Mouse (Mus musculus): ENCODE results near the gene Hdgfl3. TPM values are rescaled to one million over a fixed set of nuclear protein-coding genes. Genes with fewer than 3 reads are reported as not detected.

Hdgfl3 gene
- polyA plus RNA-seq, 1 experiment from 2014 or later: 61.4 TPM

GRCm38 (mm10) chr7:81934806-81935205, 533 bp upstream of the Hdgfl3 start:
- peak overlapping the region; percentile 93 for H3K4me3 ChIP-seq
- H3K9me3 ChIP-seq: no peaks in the 10 kb centered on the region
- H3K27ac ChIP-seq: peak overlapping the region; percentile 99
- peak overlapping the region; percentile 99 for H3K9ac ChIP-seq
- peaks cover 42% of the 10 kb centered on the region for H3K4me1 ChIP-seq (replicated peaks)
- ATAC-seq (ENCODE audit: low FRiP score): no peak; the same call in 1 of the 2 replicates
- H3K27me3 ChIP-seq: no peaks in the 10 kb centered on the region
- H3K4me2 ChIP-seq: peak overlapping the region; percentile 74
- 5% methylated on average over 5 of the region's 5 CpGs for WGBS
- no peaks in the 10 kb centered on the region for H3K36me3 ChIP-seq

GRCm38 (mm10) chr7:81933601-81934266, 539 bp downstream of the Hdgfl3 start:
- no peaks in the 10 kb centered on the region for H3K36me3 ChIP-seq

GRCm38 (mm10) chr7:81933061-81933600, 1.1 kb downstream of the Hdgfl3 start:
- peak; percentile 24; the same call in 1 of the 2 replicates for ATAC-seq (ENCODE audit: low FRiP score)
- Histone ChIP-seq H3K9ac (peak overlapping the region; percentile 99), H3K27ac (peak overlapping the region; percentile 99), H3K9me3 (no peaks in the 10 kb centered on the region), H3K4me1 (replicated peaks) (peaks cover 56% of the 10 kb centered on the region), H3K36me3 (no peaks in the 10 kb centered on the region), H3K27me3 (no peaks in the 10 kb centered on the region), H3K4me3 (peak overlapping the region; percentile 93), H3K4me2 (peak overlapping the region; percentile 74)
- WGBS: 4% methylated on average over 23 of the region's 23 CpGs

More at GRCm38 (mm10) chr7:81933601-81934266, 539 bp downstream of the Hdgfl3 start:
- no peaks in the 10 kb centered on the region for H3K9me3 ChIP-seq
- peak overlapping the region; percentile 99 for H3K27ac ChIP-seq
- WGBS: under 1% methylated on average over 87 of the region's 103 CpGs
- peak overlapping the region; percentile 74 for H3K4me2 ChIP-seq
- H3K9ac ChIP-seq: peak overlapping the region; percentile 99
- peaks cover 51% of the 10 kb centered on the region for H3K4me1 ChIP-seq (replicated peaks)
- no peaks in the 10 kb centered on the region for H3K27me3 ChIP-seq
- peak; percentile 77 for ATAC-seq (ENCODE audit: low FRiP score)
- peak overlapping the region; percentile 93 for H3K4me3 ChIP-seq

- peak overlapping the region; percentile 74 for H3K4me2 ChIP-seq
- ATAC-seq (ENCODE audit: low FRiP score): no peak
- 29% methylated on average over 5 of the region's 5 CpGs for WGBS
- no peaks in the 10 kb centered on the region for H3K9me3 ChIP-seq
- no peaks in the 10 kb centered on the region for H3K36me3 ChIP-seq
- peaks cover 57% of the 10 kb centered on the region for H3K4me1 ChIP-seq (replicated peaks)
- H3K27ac ChIP-seq: peak overlapping the region; percentile 99; the same call in 1 of the 2 replicates
- peak overlapping the region; percentile 93 for H3K4me3 ChIP-seq
- no peaks in the 10 kb centered on the region for H3K27me3 ChIP-seq
- H3K9ac ChIP-seq: peak overlapping the region; percentile 99
These were observed 1.7 kb downstream of the Hdgfl3 start for GRCm38 (mm10) chr7:81932521-81933045.

GRCm38 (mm10) chr7:81928998-81929397, 5.3 kb downstream of the Hdgfl3 start:
- 85% methylated on average over 7 of the region's 7 CpGs for WGBS
- Histone ChIP-seq H3K4me3 (no peak overlapping the region), H3K9me3 (no peaks in the 10 kb centered on the region), H3K4me1 (replicated peaks) (peaks cover 40% of the 10 kb centered on the region), H3K9ac (no peak overlapping the region), H3K4me2 (0 out of 2 replicates have a peak overlapping the region, but pooled peaks have one; percentile 8), H3K36me3 (no peaks in the 10 kb centered on the region), H3K27me3 (no peaks in the 10 kb centered on the region), H3K27ac (no peak overlapping the region)
- no peak for ATAC-seq (ENCODE audit: low FRiP score)

GRCm38 (mm10) chr7:81921379-81921952, 12.8 kb downstream of the Hdgfl3 start:
- Histone ChIP-seq H3K4me2 (no peak overlapping the region), H3K9ac (no peak overlapping the region), H3K4me1 (replicated peaks) (no peaks in the 10 kb centered on the region; the same call in 1 of the 2 replicates), H3K4me3 (no peak overlapping the region), H3K27ac (no peak overlapping the region), H3K36me3 (no peaks in the 10 kb centered on the region), H3K27me3 (no peaks in the 10 kb centered on the region), H3K9me3 (no peaks in the 10 kb centered on the region)
- no peak for ATAC-seq (ENCODE audit: low FRiP score)
- WGBS: 94% methylated on average over 1 of the region's 1 CpGs

GRCm38 (mm10) chr7:81920314-81920713, 14.0 kb downstream of the Hdgfl3 start:
- H3K4me3 ChIP-seq: no peak overlapping the region
- no peak overlapping the region for H3K4me2 ChIP-seq
- 81% methylated on average over 4 of the region's 4 CpGs for WGBS
- H3K9me3 ChIP-seq: no peaks in the 10 kb centered on the region
- no peaks in the 10 kb centered on the region for H3K36me3 ChIP-seq
- no peaks in the 10 kb centered on the region; the same call in none of the 2 replicates for H3K4me1 ChIP-seq (replicated peaks)
- no peak overlapping the region for H3K27ac ChIP-seq
- no peak overlapping the region for H3K9ac ChIP-seq
- no peak for ATAC-seq (ENCODE audit: low FRiP score)
- H3K27me3 ChIP-seq: no peaks in the 10 kb centered on the region

GRCm38 (mm10) chr7:81918316-81918715, 16.0 kb downstream of the Hdgfl3 start:
- no peak overlapping the region for H3K9ac ChIP-seq
- H3K36me3 ChIP-seq: no peaks in the 10 kb centered on the region
- WGBS: 80% methylated on average over 5 of the region's 5 CpGs
- ATAC-seq (ENCODE audit: low FRiP score): no peak
- no peak overlapping the region for H3K27ac ChIP-seq
- no peak overlapping the region for H3K4me2 ChIP-seq
- H3K4me3 ChIP-seq: no peak overlapping the region
- no peaks in the 10 kb centered on the region for H3K27me3 ChIP-seq
- H3K9me3 ChIP-seq: no peaks in the 10 kb centered on the region
- no peaks in the 10 kb centered on the region; the same call in none of the 2 replicates for H3K4me1 ChIP-seq (replicated peaks)

GRCm38 (mm10) chr7:81904926-81905325, 29.3 kb downstream of the Hdgfl3 start:
- Histone ChIP-seq H3K9me3 (no peaks in the 10 kb centered on the region), H3K4me2 (no peak overlapping the region), H3K36me3 (no peaks in the 10 kb centered on the region), H3K4me1 (replicated peaks) (peaks cover 6% of the 10 kb centered on the region; the same call in 1 of the 2 replicates), H3K9ac (no peak overlapping the region), H3K27me3 (no peaks in the 10 kb centered on the region), H3K27ac (no peak overlapping the region), H3K4me3 (no peak overlapping the region)
- ATAC-seq (ENCODE audit: low FRiP score): no peak
- WGBS: 86% methylated on average over 2 of the region's 2 CpGs

- no peak overlapping the region for H3K4me3 ChIP-seq
- H3K27ac ChIP-seq: no peak overlapping the region
- H3K9ac ChIP-seq: no peak overlapping the region
- H3K4me2 ChIP-seq: no peak overlapping the region
- WGBS: 55% methylated on average over 4 of the region's 4 CpGs
- H3K4me1 ChIP-seq (replicated peaks): peaks cover 6% of the 10 kb centered on the region; the same call in 1 of the 2 replicates
- peaks cover 5% of the 10 kb centered on the region for H3K36me3 ChIP-seq
- no peaks in the 10 kb centered on the region for H3K27me3 ChIP-seq
- no peaks in the 10 kb centered on the region for H3K9me3 ChIP-seq
- no peak; the same call in 1 of the 2 replicates for ATAC-seq (ENCODE audit: low FRiP score)
These were observed 30.2 kb downstream of the Hdgfl3 start for GRCm38 (mm10) chr7:81904094-81904493.

GRCm38 (mm10) chr7:81899361-81899760, 34.9 kb downstream of the Hdgfl3 start:
- Histone ChIP-seq H3K4me3 (no peak overlapping the region), H3K4me2 (no peak overlapping the region), H3K27me3 (no peaks in the 10 kb centered on the region), H3K9ac (no peak overlapping the region), H3K4me1 (replicated peaks) (peaks cover 4% of the 10 kb centered on the region; the same call in 1 of the 2 replicates), H3K27ac (no peak overlapping the region), H3K9me3 (no peaks in the 10 kb centered on the region), H3K36me3 (peaks cover 18% of the 10 kb centered on the region)
- ATAC-seq (ENCODE audit: low FRiP score): no peak
- WGBS: 88% methylated on average over 11 of the region's 11 CpGs

GRCm38 (mm10) chr7:81885128-81885527, 49.1 kb downstream of the Hdgfl3 start:
- Histone ChIP-seq H3K9me3 (no peaks in the 10 kb centered on the region), H3K4me1 (replicated peaks) (no peaks in the 10 kb centered on the region), H3K4me2 (no peak overlapping the region), H3K4me3 (no peak overlapping the region), H3K27me3 (no peaks in the 10 kb centered on the region), H3K9ac (no peak overlapping the region), H3K27ac (no peak overlapping the region), H3K36me3 (peaks cover 12% of the 10 kb centered on the region)
- 59% methylated on average over 4 of the region's 4 CpGs for WGBS
- ATAC-seq (ENCODE audit: low FRiP score): no peak
